Mouse (Mus musculus) lung, postnatal 25 days (tissue): ENCODE measurements at regions not wholly inside any gene's neighbourhood (a gene's known extent, or its start where the extent isn't known, plus 50 kb on each side); places are given as distances from the start of the nearest gene placed in this dataset.

Source experiments
- DNase-seq: peaks from one replicate; pipeline ENCODE4 v3.0.0; 2022; ENCODE audit warnings: low spot score

DNA sequence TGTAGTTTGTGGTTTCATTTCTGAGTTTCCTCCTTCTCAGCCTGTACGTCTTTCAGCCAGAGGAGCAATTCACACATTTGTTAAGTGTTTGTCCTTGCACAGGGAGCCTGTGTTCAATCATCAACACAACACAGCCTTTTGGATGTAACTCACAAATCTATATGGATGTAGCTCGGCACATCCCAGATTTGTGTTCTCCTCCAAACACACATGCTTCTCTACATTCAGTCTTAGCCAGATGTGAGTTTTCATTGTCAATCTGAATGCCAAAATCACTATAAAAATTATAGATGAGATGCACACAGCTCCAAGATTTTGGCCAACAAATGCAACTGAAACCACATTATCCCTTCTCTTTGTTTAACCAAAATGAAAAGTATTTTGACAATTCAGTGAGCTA is 380.9 kb downstream of the Gm9195 start:
- DNase-seq = no peak

DNA sequence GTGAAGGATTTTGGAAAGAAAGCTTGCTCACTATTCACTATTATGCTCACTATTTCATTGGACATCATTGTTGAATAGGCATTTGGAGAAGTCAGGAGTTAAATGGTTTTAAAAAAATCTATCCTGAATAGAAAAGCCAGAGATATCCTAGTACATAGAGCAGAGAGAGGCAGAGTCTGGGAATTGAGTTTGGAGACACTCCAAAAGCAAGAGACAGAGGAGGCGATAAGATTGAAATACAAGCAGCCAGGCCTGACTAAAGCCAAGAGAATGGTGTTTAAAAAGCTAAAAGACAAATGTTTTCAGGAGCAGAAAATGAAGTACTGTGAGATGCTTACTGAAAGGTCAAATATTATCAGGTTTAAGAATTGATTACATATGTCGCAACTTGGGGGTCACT is 400.1 kb downstream of the Gm9195 start:
- no peak for DNase-seq

DNA sequence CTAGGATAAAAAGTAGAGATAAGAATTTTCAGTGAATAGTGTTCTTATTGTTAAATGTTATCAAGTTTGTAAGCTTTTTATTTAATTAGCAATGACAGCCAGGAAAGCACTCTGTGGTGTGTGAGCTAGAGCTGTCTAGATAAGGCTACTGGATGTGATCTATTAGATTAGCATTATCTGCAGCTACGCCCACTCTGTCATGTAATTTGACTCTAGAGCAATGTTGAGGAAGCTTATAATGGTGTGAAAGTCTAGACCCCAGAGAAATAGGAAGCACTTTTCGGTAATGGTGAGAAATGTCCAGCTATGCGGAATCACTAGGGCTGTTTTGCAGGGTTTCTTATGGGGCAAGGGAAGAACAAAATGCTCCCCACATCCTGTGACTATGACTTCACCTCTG is 410.2 kb downstream of the Gm9195 start:
- no peak for DNase-seq

DNA sequence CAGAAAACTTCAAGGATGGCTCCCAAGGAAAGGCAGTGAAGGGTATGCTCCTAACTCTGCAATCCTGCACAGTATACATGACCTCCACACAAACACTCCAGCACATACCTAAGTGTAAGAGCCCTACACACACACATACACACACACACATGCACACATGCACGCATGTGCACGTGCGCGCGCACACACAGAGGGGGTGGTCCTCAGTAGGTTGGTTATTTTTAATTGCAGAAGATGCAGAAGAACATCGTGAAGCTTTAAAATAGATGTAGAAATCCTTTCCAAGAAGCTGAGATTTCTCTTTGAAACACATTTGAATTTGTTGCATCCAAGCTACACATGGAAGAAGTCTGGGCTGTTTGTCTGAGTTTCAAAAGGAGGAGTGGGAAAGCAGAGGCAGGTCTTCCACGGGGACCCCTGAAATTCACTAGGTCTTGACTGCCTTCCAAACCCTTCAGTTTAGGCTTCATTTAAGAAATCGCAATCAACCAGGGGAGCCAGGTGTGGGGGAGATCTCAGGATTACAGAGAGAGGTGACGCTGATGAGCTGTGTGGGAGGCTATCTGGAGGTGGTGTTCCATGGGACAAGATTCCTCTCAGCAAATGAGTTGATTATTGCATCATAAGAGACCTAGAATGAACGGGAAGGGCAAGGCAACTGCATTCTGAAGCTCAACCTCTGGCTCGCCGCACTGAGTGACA is 427.4 kb downstream of the Gm9195 start:
- no peak for DNase-seq

DNA sequence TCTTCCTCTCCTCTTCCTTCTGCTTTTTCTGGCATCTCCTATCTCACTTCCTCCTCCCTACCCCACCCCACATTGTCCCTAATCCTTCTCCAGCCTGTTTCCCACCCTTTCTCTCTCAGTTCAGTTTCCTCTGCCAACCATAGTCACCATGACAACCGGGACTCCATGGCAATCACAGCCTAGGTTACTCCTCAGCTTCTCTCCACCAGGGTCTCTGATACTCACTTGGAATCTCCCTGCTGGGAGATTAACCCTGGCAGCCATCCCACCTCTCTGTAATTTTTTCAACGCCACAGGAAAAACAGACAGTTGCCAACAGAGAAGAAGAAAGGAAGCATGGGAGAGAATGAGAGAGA is 448.8 kb downstream of the Gm9195 start:
- DNase-seq = no peak

DNA sequence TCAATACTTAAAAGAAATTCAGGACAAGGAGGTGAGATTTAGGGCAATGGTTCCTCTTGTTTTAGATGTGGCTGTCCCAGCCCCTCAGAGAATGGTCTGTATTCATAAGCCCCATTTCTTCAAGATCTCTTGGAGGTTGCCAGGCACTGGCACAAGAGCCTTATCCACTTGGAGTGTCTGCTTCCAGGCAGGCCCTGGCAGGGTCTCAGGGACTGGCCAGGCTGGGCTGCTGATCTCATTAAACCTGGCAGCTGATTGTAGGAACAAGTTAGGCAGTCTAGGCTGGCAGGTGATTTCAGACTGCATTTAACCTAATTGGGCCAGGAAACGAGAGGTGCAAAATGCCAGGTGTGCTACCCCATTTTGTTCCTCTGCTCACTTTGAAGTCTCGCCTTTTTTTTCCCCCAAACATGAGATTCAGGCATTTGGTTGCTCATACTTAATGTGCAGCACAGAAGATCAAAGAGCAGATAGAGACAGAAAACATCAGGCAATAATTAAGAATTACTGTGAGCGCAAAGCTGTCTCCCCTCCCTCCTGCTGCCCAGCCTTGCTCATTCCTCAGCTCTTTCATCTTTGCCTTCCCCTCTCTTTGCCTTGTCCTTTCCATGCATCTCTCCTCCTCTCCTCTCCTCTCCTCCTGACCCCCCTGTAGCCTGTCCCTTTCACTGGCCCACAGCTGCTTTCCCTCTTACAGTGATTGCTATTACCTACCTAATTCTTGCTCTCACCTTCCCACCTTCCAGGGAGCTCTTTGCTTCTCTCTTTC is 449.3 kb downstream of the Gm9195 start:
- DNase-seq = no peak

DNA sequence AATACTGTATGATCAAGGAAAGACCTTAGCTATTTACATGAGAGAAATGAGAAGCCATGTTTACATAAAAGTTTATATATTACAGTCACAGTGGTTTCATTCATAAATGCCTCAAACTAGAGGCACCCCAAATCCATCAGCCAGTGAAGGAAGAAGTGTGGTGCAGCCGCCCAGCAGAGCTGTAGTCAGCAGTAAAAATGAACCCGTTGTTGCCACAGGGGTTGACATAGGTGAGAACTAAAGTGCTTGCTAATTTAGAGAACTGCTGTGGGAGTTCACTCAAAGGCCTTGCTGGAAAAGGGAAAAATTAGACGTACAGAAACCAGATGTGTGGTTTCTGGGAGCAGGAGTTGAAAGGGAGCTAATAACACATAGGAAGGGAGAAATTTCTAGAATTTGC is 461.2 kb downstream of the Gm9195 start:
- DNase-seq = no peak

DNA sequence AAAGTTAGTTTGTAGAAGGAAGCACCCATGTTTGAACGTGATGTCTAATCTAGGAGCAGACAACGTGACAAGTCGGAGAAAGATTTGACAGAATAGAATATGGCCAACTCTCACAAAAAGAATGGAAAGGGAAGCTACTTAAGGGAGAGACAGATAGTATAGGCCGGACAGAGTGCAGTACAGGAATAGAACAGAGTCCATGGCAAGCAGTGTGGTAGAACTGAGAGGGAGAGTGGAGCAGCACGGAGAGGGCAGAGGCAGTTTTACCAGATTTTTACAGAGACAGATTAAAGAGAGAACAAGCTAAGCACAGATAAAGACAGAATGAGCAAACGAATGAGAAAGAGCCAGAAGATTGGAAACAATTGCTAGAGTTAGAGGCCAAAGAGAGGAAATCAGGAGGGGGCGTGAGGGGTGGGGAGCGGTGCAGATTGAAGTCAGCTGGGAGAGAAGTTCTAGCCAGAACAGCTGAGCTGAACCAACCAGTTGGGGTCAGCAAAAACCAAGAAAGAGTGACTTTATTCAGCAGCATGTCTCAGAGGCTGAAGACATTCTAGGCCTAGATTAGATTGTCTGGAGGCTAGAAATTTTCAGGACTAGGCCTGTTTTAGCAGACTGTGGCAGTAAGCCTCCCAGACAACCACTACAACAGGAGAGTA is 464.1 kb downstream of the Gm9195 start:
- peak; percentile 5 for DNase-seq

DNA sequence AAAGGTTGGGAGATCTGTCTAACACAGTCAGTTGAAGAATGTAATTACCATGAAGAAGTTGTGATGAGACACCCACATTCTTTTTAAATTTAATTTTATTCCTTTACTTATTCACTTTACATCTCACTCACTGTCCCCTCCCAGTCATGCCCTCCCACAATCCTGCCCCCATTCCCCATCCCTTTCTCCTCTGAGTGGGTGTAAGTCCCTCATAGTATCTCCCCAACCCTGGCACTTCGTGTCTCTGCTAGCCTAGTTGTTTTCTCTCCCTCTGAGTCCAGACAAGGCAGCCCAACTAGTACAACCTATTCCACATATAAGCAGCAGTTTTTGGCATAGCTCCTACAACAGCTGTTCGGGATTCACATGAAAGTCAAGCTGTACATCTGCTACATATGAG is 487.3 kb downstream of the Gm9195 start:
- DNase-seq = no peak

DNA sequence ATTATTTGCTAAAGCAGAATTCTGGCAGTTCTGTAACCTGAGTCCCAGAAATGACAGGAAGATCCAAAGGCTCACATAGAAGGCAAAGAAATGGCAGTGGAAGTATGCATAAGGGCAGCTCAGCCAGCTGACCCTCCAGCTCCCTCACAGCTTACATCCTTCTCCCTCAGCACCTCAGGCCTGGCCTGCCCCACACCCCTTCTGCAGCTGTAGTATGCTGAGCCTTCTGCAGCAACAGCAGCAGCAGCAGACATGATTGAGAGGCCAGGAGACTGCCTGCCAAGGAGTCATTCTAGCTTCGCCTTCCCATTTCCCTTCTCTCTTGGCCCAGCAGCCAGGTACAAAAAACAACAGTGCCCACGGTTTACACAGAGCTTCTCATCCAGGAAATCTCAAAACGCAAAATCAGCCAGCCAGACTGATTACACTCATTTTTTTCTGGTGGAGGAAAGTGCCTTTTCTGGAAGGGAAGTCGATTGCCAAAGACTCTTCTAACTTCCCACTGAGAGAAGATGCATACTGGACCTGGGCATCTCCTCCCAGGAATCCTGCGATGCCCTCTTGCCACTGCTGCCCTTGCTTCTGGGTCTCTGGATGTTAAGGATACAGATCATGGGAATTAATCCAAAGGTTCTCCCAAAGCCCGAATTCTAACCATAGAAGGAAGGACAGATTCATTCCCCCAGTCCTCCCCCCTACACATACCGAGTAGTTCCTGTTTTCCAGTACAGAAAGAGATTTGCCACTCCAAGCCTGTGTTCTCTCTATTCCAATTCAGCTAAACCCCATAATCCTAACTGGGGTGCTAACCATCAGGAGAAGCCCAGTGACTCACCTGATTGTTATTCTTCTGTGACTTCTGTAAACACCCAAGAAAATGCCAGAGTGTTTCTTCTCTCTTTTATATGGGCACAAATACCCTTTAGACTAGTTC is 489.2 kb downstream of the Gm9195 start:
- no peak for DNase-seq

DNA sequence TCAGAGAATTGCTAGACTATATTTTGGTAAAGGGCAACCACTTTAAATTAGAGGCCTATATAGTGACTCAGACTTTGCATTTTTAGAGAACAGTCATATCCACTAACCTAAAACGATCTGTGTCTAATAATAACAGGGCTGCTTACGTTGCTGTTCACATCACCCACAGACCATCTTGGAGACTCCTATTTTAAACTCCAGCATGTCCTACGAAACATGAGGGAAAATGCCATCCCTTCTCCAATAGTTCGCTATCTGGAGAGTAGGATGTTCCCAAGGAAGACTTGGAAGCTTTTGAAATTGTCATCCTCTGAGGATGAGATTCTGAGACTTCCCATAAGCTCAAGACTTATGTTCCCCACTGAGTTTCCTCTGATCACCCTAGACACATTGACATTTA is 518.6 kb downstream of the Gm9195 start:
- no peak for DNase-seq

DNA sequence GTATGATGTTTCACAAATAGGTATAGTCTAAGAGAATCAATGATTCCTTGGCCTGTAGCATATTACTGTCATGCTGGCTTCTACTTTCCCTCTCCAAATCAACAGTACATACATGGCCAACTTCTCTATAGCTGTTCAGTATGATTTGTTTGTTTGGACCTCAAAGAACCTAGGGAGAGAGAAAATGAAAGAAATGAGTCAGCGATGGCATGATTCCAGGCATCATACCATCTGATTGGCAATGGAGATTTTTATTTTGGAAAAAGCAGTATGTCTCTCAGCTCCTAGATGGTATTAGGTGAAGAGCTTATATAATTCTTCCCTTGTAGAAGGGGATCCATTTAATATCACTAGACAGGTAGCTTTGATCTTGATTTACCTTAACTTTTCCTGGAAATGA is 519.1 kb downstream of the Gm9195 start:
- DNase-seq = no peak

DNA sequence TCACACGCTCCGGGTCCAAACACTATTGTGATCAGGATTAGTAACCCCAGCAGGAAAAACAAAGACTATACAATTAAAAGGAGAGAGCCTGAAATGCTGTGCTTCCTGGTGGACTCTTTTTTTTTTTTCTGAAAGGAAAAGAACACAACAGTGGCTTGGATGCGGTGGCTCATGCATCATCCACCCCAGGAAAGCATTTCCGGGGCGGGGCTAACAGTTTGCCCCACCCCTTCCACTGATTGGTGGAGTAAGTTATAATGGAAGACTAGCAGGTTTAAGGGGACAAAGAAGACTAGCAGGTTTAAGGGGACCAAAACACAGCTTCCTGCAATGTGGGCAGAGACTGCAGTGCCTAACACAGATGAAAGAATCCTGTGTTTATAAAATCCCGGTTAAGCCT is 524.0 kb downstream of the Gm9195 start:
- no peak for DNase-seq

DNA sequence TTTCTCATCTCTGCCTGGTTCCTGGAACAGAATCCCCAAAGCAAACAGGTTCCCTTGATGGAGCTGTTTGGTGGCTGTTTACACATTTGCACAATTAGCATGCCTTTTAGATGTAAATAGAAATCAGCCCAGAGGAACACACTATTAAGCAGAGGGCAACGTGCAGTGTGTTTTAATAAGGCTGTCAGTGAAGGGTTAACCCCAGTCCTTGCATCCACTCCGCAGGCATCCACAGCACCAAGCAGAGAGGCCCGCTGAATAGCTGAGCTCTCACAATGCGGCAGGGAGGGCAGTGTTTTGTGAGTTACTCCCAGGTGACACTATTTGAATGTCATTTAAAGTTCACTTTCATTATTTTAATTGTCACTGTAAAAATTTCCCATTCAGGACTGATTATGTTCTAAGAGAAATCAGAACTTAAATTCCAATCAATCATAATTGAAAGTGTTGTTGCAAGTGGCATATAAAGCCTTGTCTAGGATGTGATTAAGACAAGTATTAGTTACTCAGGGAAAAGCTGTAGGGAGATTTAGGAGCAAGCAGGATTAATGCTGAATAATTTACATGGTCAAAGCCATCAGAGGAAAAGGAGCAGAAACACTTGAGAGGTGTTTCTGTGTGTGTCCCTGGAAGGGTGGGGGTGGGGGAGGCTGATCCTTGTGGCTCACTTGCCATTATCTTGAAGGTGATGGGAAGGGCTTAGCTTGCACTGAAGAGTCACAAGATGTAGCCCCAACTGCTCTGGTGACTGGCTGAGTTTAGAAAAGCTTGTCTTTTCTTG is 528.1 kb downstream of the Gm9195 start:
- no peak for DNase-seq

DNA sequence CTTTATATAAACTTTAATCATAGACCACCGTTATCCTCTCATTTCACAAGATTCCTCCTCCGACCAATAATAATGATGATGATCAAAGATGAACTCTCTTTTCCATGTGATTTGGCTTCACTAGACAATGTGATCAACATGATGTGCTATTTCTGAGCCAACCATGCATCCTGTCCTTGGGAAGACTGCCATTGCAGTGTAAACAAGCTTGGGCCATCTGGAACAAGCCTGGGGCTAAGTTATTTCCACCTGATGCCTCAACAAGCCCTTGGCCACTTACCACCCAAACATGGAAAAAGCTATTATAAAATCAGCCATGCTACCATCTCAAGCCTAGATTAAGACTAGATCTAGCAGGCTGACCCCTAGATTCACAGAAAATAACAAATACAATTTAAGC is 542.9 kb downstream of the Gm9195 start:
- no peak for DNase-seq

DNA sequence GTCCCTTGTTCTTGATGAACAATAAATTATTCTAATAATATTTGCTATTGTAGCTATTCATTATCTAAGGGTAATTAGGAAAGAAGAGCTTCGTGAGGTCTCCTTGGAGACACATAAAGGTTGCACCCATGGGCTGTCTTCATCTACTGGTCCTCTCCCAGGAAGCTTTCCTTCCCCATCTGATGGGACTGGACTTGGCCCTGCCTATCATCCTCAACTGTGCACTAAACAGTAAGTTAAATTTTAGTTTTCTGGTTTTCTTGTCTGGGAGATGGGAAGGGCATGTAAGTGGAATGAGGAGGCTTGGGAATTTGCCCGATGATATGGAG is 554.5 kb downstream of the Gm9195 start:
- DNase-seq = no peak

DNA sequence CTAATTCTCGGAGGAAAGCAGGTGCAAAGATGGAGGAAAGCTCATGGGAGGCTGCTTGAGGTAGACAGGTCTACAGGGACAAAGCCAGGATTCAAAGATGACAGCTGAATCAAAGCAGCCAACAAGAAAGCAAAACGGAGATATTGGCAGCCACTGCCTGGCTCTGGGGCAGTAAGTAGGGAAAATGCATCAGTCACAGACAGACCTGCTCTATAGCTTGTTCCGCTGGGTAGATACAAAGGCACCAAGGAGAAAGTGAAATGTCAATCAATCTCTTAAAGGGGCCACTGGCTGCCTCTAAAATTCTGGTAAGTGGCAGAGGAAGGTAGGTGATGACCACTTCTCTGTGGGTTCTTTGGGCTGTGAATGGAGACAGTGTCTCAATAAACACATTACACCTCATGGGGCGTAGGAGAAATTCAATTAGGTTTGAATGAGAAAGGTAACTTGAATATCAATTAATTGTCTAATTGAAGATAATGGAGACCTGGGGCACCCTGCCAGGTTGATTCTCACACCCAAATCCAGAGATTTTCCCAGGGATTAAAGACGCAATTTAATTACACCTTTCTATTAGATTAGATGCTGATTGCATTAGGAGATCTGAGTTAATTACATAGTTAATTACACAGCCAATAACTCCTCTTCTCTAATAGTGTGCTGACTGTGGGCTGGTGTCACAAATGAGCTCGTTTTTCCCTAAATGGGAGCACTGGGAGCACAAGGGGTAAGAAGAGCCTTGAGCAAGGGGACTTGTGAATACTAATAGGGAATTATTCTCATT is 555.1 kb downstream of the Gm9195 start:
- DNase-seq = no peak

DNA sequence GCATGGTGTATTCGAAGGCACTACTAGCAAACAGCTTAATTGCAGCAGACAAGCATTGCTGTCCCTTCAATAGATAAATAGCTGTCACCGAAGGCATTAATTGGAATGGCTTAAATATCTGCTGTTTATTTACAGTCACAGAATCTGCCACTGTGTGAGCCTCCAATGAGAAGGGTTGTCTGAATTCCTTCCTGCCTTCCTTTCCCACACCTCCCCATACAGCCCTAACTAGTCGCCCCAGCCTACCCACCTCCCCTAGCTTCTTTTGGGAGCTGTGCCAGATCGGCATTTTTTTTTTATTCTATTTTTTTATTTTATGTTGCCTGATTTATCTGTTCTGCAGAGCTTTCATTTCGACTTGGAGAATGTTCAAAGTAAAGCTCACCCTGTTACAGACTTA is 575.7 kb downstream of the Gm9195 start:
- DNase-seq = no peak

DNA sequence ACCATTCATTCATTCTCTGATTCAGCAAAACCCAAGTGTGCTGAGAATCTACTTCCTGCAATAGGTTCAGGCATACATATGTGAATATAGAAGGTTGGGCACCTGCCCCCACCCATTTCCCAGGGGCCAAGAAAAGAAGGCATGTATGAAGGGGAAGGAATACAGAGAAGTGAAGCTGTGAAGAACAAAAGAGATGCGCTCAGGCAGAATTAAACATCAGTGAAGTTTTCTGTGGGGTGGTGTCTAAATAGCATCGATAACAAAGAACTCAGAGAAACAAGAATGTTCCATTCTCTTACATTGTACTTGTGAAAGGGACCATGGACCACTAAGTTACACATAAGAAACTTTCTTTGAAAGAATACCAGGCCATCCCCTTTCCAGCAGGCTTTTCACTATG is 580.7 kb downstream of the Gm9195 start:
- DNase-seq = no peak

DNA sequence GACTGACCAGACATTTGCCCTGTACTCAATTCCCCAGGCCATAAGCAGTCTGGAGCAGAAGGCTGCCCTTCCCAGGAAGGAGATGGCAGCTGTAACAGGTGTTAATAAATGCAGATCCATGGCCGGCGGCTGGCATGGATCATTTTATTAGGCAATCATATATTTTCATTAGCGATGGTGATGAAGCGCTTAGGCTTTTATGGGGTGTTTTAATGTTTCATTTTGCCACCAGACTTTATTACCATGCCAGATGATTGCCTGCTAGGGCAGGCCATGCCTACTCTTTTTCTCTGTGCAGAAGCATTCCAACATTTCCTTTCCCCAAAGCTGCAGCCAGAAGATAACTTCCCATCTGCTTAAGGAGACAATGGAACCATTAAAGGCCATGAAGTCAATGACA is 596.2 kb downstream of the Gm9195 start:
- DNase-seq = no peak

DNA sequence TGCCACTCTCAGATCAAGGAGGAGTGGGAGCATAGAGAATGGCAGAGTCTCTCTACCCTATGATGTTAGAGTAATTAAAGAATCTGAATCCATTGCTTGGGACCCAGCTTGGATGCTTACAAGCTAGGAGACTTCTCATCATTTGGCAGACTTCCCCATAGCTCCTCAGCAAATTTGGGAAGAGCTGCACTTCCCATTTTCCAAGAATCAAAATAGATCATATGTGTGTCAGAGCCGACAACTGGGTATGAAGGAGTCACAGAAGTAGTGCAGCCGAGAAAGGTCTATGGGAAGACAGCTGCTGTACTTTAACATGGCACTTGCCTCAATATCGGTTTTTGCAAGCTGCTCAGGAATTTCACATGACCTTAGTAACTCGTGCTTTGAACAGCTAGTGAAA is 596.8 kb downstream of the Gm9195 start:
- DNase-seq = no peak
